In genomic region chr19:9849368-9850075, GRCm38 (mm10) we compare ENCODE assay signal across 26 mouse cellular contexts. TPM values are rescaled to one million over a fixed set of nuclear protein-coding genes. Genes with fewer than 3 reads are reported as not detected.
A peak's percentile ranks its signal among the peaks of the same experiment; 100 is the strongest.
DNase-seq lines count a peak whose midpoint lies in the region; ATAC-seq and TF ChIP-seq lines count a peak whose summit lies in the region.
"Not testable (repeated sequence)": the region's sequence is repeated elsewhere in the genome, so short reads cannot be mapped to it uniquely, and the experiment has no call there.
"Had no signal": no experiment of that assay in that cellular context is flagged by ENCODE, and none has a peak within 500 bp of the region (broad histone marks: within the 10 kb centered on the region; RNA-seq: fewer than 3 reads in every experiment).

No protein-coding gene starts in this region.

- ATAC-seq in midbrain, embryonic 11.5 days (ENCODE audit: low FRiP score) = peak; percentile 62; the same call in 1 of the 2 replicates

- not testable (repeated sequence) for H3K27me3 ChIP-seq in CH12.LX (replicated peaks); MEL (ENCODE audit: control insufficient read depth in 1 of 2, insufficient read depth in 2 of 2, low read length in 2 of 2); midbrain, embryonic 11.5 days (ENCODE audit: control insufficient read depth, insufficient read depth, low read length)

- 52% methylated on average over 3 of the region's 3 CpGs for WGBS in midbrain, embryonic 11.5 days

- TF ChIP-seq EP300 in CH12.LX (IDR thresholded peaks at IDR 0.05; ENCODE audit: low read length); MEL (IDR thresholded peaks at IDR 0.05; ENCODE audit: low read depth in 1 of 2, low read length in 2 of 2): not testable (repeated sequence)

- not testable (repeated sequence) for H3K9me3 ChIP-seq in CH12.LX (replicated peaks; ENCODE audit: low read length); MEL (replicated peaks; ENCODE audit: insufficient read depth, low read length); midbrain, embryonic 11.5 days (ENCODE audit: control insufficient read depth, low read length)

- not testable (repeated sequence) for H3K4me1 ChIP-seq in CH12.LX (ENCODE audit: control insufficient read depth in 1 of 2, insufficient read depth in 2 of 2); MEL (ENCODE audit: control insufficient read depth in 1 of 2, insufficient read depth in 2 of 2, low read length in 2 of 2); midbrain, embryonic 11.5 days (ENCODE audit: control insufficient read depth, insufficient read depth, low read length)

- dilution Hi-C loops in CH12.LX (cut with MboI; ENCODE audit: extremely low pct_ligation_motif_present, extremely low pct_unique_long_range_greater_than_20kb, low sequenced_read_pairs) = not testable (repeated sequence)

- not testable (repeated sequence) for H3K27ac ChIP-seq in CH12.LX (ENCODE audit: insufficient read depth, low read depth); MEL (ENCODE audit: control insufficient read depth, low read depth, low read length); midbrain, embryonic 11.5 days (ENCODE audit: low read depth, low read length)

- TF ChIP-seq RAD21 in CH12.LX (IDR thresholded peaks at IDR 0.05; ENCODE audit: low read depth, low read length) = peak; percentile 14
- peak; percentile 2; the same call in 1 of the 2 replicates for TF ChIP-seq RAD21 in MEL (IDR thresholded peaks at IDR 0.05; ENCODE audit: low read depth, low read length)

- TF ChIP-seq POLR2A in CH12.LX (IDR thresholded peaks at IDR 0.05; ENCODE audit: low read depth, low read length); MEL (IDR thresholded peaks at IDR 0.05; ENCODE audit: control insufficient read depth in 1 of 2, insufficient read depth in 1 of 2, low read depth in 1 of 2, low read length in 2 of 2, poor library complexity in 1 of 2): not testable (repeated sequence)

- DNase-seq in CH12.LX (ENCODE audit: extremely low read depth); MEL (ENCODE audit: low read depth, low spot score): not testable (repeated sequence)
- DNase-seq in adrenal gland, adult 2 months = peak; percentile 58
- DNase-seq in adrenal gland, postnatal 14 days = peak; percentile 20
- peak; percentile 3 for DNase-seq in embryo, embryonic 11 days
- peak; percentile 56 for DNase-seq in midbrain, embryonic 11.5 days (ENCODE audit: low spot score, missing footprints)

- not testable (repeated sequence) for H3K4me2 ChIP-seq in CH12.LX (ENCODE audit: insufficient read depth, low read depth, poor library complexity, severe bottlenecking); midbrain, embryonic 11.5 days

- not testable (repeated sequence) for H3K79me2 ChIP-seq in CH12.LX (replicated peaks; ENCODE audit: control insufficient read depth, extremely low read depth, insufficient read depth, poor library complexity, severe bottlenecking); MEL (ENCODE audit: control insufficient read depth, insufficient read depth, low read length, poor library complexity)

- not testable (repeated sequence) for H3K4me3 ChIP-seq in CH12.LX (replicated peaks in 1 of 3; ENCODE audit: low read depth in 2 of 3, low read length in 2 of 3, poor library complexity in 1 of 3); MEL (ENCODE audit: control insufficient read depth in 1 of 2, insufficient read depth in 1 of 2, low read depth in 2 of 2, low read length in 2 of 2); midbrain, embryonic 11.5 days (ENCODE audit: low read depth, low read length)

- in situ Hi-C loops in CH12.LX (cut with MboI; ENCODE audit: low pct_ligation_motif_present, low pct_unique_long_range_greater_than_20kb, low sequenced_read_pairs) = loop anchor here (25.0 kb wide), 1 partner anchor 1012 kb away; the partner anchor contains the start of genes AC129217.1, Bscl2 and Gng3

- TF ChIP-seq CTCF in CH12.LX (conservative IDR thresholded peaks at IDR 0.05 in 1 of 2, IDR thresholded peaks at IDR 0.05 in 1 of 2; ENCODE audit: low read depth in 2 of 2, low read length in 2 of 2) (peak in 1 of 2 experiments; percentile 43; a peak in 2 of 4 replicates), MEL (IDR thresholded peaks at IDR 0.05 in 2 of 3, conservative IDR thresholded peaks at IDR 0.05 in 1 of 3; ENCODE audit: control insufficient read depth in 1 of 3, insufficient read depth in 1 of 3, low read depth in 2 of 3, low read length in 3 of 3, poor library complexity in 1 of 3, severe bottlenecking in 1 of 3) (peak in 1 of 3 experiments; percentile 16; a peak in 1 of 6 replicates)

- H3K9ac ChIP-seq in CH12.LX (ENCODE audit: insufficient read depth, low read depth); MEL (ENCODE audit: control insufficient read depth, low read depth, low read length, poor library complexity, severe bottlenecking); midbrain, embryonic 11.5 days (ENCODE audit: low read length): not testable (repeated sequence)

- not testable (repeated sequence) for H3K36me3 ChIP-seq in CH12.LX (replicated peaks in 1 of 2; ENCODE audit: control insufficient read depth in 1 of 2, insufficient read depth in 1 of 2, low read length in 1 of 2); MEL (ENCODE audit: control insufficient read depth in 1 of 2, insufficient read depth in 2 of 2, low read length in 2 of 2); midbrain, embryonic 11.5 days (ENCODE audit: control insufficient read depth, insufficient read depth, low read length)

RNA-seq across cellular contexts. Expression of gene Scgb2a2, which starts 2.2 kb away (rescaled TPM):
- not detected in 2 replicates for total RNA-seq in CH12.LX (2012; rRNA removed)
- total RNA-seq in CH12.LX (2014; rRNA removed) = not detected in 2 replicates
- polyA plus RNA-seq in CH12.LX (2012; ENCODE audit: insufficient read length, low read depth) = not detected in 2 replicates
- total RNA-seq in MEL (2012; rRNA removed) = not detected in 2 replicates
- polyA plus RNA-seq in MEL (2012; ENCODE audit: insufficient read depth in 1 of 2, insufficient read length in 2 of 2, low read depth in 1 of 2, low replicate concordance in 2 of 2, missing spikeins in 1 of 2) = not detected
- total RNA-seq in adrenal gland, adult 2 months (2021) = not detected
- not detected in 2 replicates for polyA plus RNA-seq in adrenal gland, adult 2 months (2012; rRNA removed)
- not detected in 2 replicates for total RNA-seq in adrenal gland, postnatal 14 days (2021)
- not detected in 2 replicates for polyA plus RNA-seq in midbrain, embryonic 11.5 days (2014; fragmentation: Nextera tagmentation; extraction: Ambion mirVana)
- total RNA-seq: adrenal gland, postnatal 25 days; gastrocnemius, adult 8-10 months; gastrocnemius, postnatal 25 days; heart, adult 18-20 months; heart, postnatal 10 days; heart, postnatal 36 days had no signal
- polyA plus RNA-seq: C2C12; CD4-positive, CD25-positive, alpha-beta regulatory T cell, adult 4 months; embryonic facial prominence, embryonic 10.5 days; embryonic facial prominence, embryonic 13.5 days; erythroblast, embryonic 14.5 days; forebrain, embryonic 12.5 days; forebrain, embryonic 15.5 days; gonadal fat pad, adult 2 months; heart, embryonic 12.5 days; heart, embryonic 15.5 days; hindbrain, embryonic 10.5 days; hindbrain, embryonic 13.5 days; hindbrain, embryonic 16.5 days; intestine, embryonic 15.5 days had no signal

RNA-seq across cellular contexts. Expression of gene Incenp, which starts 49.8 kb away (rescaled TPM):
- 73.4 and 84.3 TPM in 2 replicates for total RNA-seq in CH12.LX (2012; rRNA removed)
- total RNA-seq in CH12.LX (2014; rRNA removed) = 58.5 and 63.7 TPM in 2 replicates
- polyA plus RNA-seq in CH12.LX (2012; ENCODE audit: insufficient read length, low read depth) = 201 and 238 TPM in 2 replicates
- 91.0 and 103 TPM in 2 replicates for total RNA-seq in MEL (2012; rRNA removed)
- polyA plus RNA-seq in MEL (2012; ENCODE audit: insufficient read depth in 1 of 2, insufficient read length in 2 of 2, low read depth in 1 of 2, low replicate concordance in 2 of 2, missing spikeins in 1 of 2) = 100 to 1,000 TPM in 1 of 2 experiments, not detected in 1; 216 TPM
- total RNA-seq in adrenal gland, adult 2 months (2021) = 10 to 100 TPM in 1 of 2 experiments, 1 to 10 TPM in 1; 9.4 to 11.1 TPM
- 4.1 and 5.1 TPM in 2 replicates for polyA plus RNA-seq in adrenal gland, adult 2 months (2012; rRNA removed)
- total RNA-seq in adrenal gland, postnatal 14 days (2021) = 25.3 and 29.3 TPM in 2 replicates
- polyA plus RNA-seq in midbrain, embryonic 11.5 days (2014; fragmentation: Nextera tagmentation; extraction: Ambion mirVana) = 97.8 and 106 TPM in 2 replicates
